Mouse (Mus musculus): ENCODE measurements around the gene AY761184.
"Not testable (repeated sequence)": the region's sequence is repeated elsewhere in the genome, so short reads cannot be mapped to it uniquely, and the experiment has no call there.

The AY761184 gene

DNA sequence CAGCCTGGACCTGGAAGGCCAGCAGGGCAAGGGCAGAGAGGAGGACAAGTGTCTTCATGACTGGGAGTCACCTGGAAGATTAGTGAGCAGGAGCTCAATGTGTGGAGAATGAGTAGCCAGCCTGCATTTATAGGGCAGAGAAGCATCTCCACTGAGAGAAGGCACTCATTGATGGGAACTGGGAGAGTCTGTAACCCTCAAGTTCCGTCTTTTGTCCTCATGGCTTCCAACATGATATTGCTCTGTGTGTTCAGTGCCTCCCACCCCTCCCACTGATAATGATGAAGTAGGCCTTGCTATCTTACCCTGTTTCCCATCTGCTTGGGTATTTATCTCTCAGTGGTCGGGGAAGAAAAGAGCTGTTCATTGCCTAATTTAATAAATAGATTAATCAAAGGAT is at the start of gene AY761184:
TSS of gene AY761184 (minus strand) at position 101 of the 400 bp plus-strand sequence.
- not testable (repeated sequence) for DNase-seq

DNA sequence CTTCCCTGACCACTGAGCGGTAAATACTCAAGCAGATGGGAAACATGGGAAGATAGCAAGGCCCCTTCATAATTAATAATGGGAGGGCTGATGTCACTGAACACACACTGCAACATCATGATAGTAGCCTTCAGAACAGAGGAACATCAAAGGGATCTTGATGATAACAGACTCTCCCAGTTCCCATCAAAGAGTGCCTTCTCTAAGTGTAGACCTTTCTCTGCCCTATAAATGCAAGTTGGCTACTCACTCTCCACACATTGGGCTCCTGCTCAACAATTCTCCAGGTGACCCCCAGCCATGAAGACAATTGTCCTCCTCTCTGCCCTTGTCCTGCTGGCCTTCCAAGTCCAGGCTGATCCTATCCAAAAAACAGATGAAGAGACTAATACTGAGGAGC is 37.9 kb downstream of the AY761184 start, which contains the start of gene Defa34:
TSS of gene Defa34 (plus strand) at position 301 of the 400 bp plus-strand sequence.
- not testable (repeated sequence) for DNase-seq

DNA sequence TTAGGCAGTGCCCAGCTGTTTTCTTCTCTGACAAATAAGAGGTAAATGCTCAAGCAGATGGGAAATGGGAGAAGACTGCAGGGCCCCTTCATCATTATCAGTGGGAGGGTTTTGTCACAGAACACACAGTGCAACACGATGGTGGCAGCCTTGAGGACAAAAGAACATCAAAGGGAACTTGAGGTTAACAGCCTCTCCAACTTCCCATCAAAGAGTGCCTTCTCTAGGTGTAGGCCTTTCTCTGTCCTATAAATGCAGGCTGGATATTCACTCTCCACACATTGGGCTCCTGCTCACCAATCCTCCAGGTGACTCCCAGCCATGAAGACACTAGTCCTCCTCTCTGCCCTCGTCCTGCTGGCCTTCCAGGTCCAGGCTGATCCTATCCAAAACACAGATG is 48.0 kb downstream of the AY761184 start, which contains the start of gene Defa17:
TSS of gene Defa17 (plus strand) at position 301 of the 400 bp plus-strand sequence.
- DNase-seq, result not testable (repeated sequence)

Data from kidney, postnatal 14 days (tissue).